Mouse (Mus musculus): Measurements from ENCODE around the gene Ahdc1. TPM values are rescaled to one million over a fixed set of nuclear protein-coding genes. Genes with fewer than 3 reads are reported as not detected.
"Not testable (repeated sequence)": the region's sequence is repeated elsewhere in the genome, so short reads cannot be mapped to it uniquely, and the experiment has no call there.

Ahdc1 gene
- polyA plus RNA-seq, 1 experiment from 2014 or later: 12.9 TPM

- WGBS: 4% methylated on average over 18 of the region's 18 CpGs
- H3K27me3 ChIP-seq (ENCODE audit: control insufficient read depth, insufficient read depth, low read length): no peaks in the 10 kb centered on the region
- peak overlapping the region; percentile 85 for H3K27ac ChIP-seq
- H3K9ac ChIP-seq: peak overlapping the region; percentile 40; the same call in 1 of the 2 replicates
- peak overlapping the region; percentile 30 for H3K4me2 ChIP-seq (replicated peaks)
- H3K4me3 ChIP-seq (replicated peaks; ENCODE audit: low read length): no peak overlapping the region
- no peaks in the 10 kb centered on the region for H3K36me3 ChIP-seq (replicated peaks; ENCODE audit: control insufficient read depth, insufficient read depth)
- peak; percentile 63 for DNase-seq (ENCODE audit: low spot score)
- no peaks in the 10 kb centered on the region for H3K9me3 ChIP-seq (ENCODE audit: control insufficient read depth, low read length)
- ATAC-seq (ENCODE audit: low FRiP score): peak; percentile 61
- H3K4me1 ChIP-seq (replicated peaks; ENCODE audit: control insufficient read depth, insufficient read depth, low read length): peaks cover 49% of the 10 kb centered on the region
These were observed 81.4 kb downstream of the Ahdc1 start for GRCm38 (mm10) chr4:133092453-133092901.

GRCm38 (mm10) chr4:133093056-133093455 lies 82.0 kb downstream of the Ahdc1 start:
- H3K27me3 ChIP-seq (ENCODE audit: control insufficient read depth, insufficient read depth, low read length): no peaks in the 10 kb centered on the region
- H3K36me3 ChIP-seq (replicated peaks; ENCODE audit: control insufficient read depth, insufficient read depth): no peaks in the 10 kb centered on the region
- no peak overlapping the region for H3K4me2 ChIP-seq (replicated peaks)
- H3K4me1 ChIP-seq (replicated peaks; ENCODE audit: control insufficient read depth, insufficient read depth, low read length): peaks cover 43% of the 10 kb centered on the region
- H3K9me3 ChIP-seq (ENCODE audit: control insufficient read depth, low read length): no peaks in the 10 kb centered on the region
- no peak for DNase-seq (ENCODE audit: low spot score)
- 53% methylated on average over 6 of the region's 6 CpGs for WGBS
- H3K9ac ChIP-seq: no peak overlapping the region
- H3K4me3 ChIP-seq (replicated peaks; ENCODE audit: low read length): no peak overlapping the region
- ATAC-seq (ENCODE audit: low FRiP score): no peak
- H3K27ac ChIP-seq: peak overlapping the region; percentile 85

GRCm38 (mm10) chr4:133093481-133094033 lies 82.5 kb downstream of the Ahdc1 start:
- H3K4me2 ChIP-seq (replicated peaks): no peak overlapping the region
- no peak overlapping the region for H3K4me3 ChIP-seq (replicated peaks; ENCODE audit: low read length)
- peak overlapping the region; percentile 12; the same call in 1 of the 2 replicates for H3K9ac ChIP-seq
- DNase-seq (ENCODE audit: low spot score) (no peak), ATAC-seq (ENCODE audit: low FRiP score) (no peak)
- H3K27ac ChIP-seq: peak overlapping the region; percentile 85; the same call in 1 of the 2 replicates
- no peaks in the 10 kb centered on the region for H3K9me3 ChIP-seq (ENCODE audit: control insufficient read depth, low read length)
- 14% methylated on average over 6 of the region's 6 CpGs for WGBS
- H3K36me3 ChIP-seq (replicated peaks; ENCODE audit: control insufficient read depth, insufficient read depth): no peaks in the 10 kb centered on the region
- H3K4me1 ChIP-seq (replicated peaks; ENCODE audit: control insufficient read depth, insufficient read depth, low read length): peaks cover 43% of the 10 kb centered on the region
- no peaks in the 10 kb centered on the region for H3K27me3 ChIP-seq (ENCODE audit: control insufficient read depth, insufficient read depth, low read length)

- Histone ChIP-seq H3K9ac (0 out of 2 replicates have a peak overlapping the region, but pooled peaks have one; percentile 24), H3K4me2 (replicated peaks) (no peak overlapping the region), H3K36me3 (replicated peaks; ENCODE audit: control insufficient read depth, insufficient read depth) (no peaks in the 10 kb centered on the region), H3K27me3 (ENCODE audit: control insufficient read depth, insufficient read depth, low read length) (no peaks in the 10 kb centered on the region), H3K4me1 (replicated peaks; ENCODE audit: control insufficient read depth, insufficient read depth, low read length) (peaks cover 43% of the 10 kb centered on the region), H3K9me3 (ENCODE audit: control insufficient read depth, low read length) (no peaks in the 10 kb centered on the region), H3K27ac (peak overlapping the region; percentile 87), H3K4me3 (replicated peaks; ENCODE audit: low read length) (no peak overlapping the region)
- DNase-seq (ENCODE audit: low spot score): no peak
- ATAC-seq (ENCODE audit: low FRiP score): no peak
- 29% methylated on average over 1 of the region's 1 CpGs for WGBS
These were observed 83.2 kb downstream of the Ahdc1 start for GRCm38 (mm10) chr4:133094255-133094654.

- Histone ChIP-seq H3K27me3 (ENCODE audit: control insufficient read depth, insufficient read depth, low read length) (no peaks in the 10 kb centered on the region), H3K4me2 (replicated peaks) (peak overlapping the region; percentile 42), H3K27ac (peak overlapping the region; percentile 87), H3K36me3 (replicated peaks; ENCODE audit: control insufficient read depth, insufficient read depth) (no peaks in the 10 kb centered on the region), H3K4me1 (replicated peaks; ENCODE audit: control insufficient read depth, insufficient read depth, low read length) (peaks cover 37% of the 10 kb centered on the region), H3K9ac (peak overlapping the region; percentile 39), H3K9me3 (ENCODE audit: control insufficient read depth, low read length) (no peaks in the 10 kb centered on the region), H3K4me3 (replicated peaks; ENCODE audit: low read length) (0 out of 2 replicates have a peak overlapping the region, but pooled peaks have one; percentile 7)
- ATAC-seq (ENCODE audit: low FRiP score) (peak; percentile 82), DNase-seq (ENCODE audit: low spot score) (peak; percentile 61)
- WGBS: 22% methylated on average over 16 of the region's 16 CpGs
These were observed 84.1 kb downstream of the Ahdc1 start for GRCm38 (mm10) chr4:133094936-133095733.

- 13% methylated on average over 3 of the region's 3 CpGs for WGBS
- Histone ChIP-seq H3K4me3 (replicated peaks; ENCODE audit: low read length) (0 out of 2 replicates have a peak overlapping the region, but pooled peaks have one; percentile 7), H3K4me2 (replicated peaks) (peak overlapping the region; percentile 42), H3K27ac (peak overlapping the region; percentile 87), H3K4me1 (replicated peaks; ENCODE audit: control insufficient read depth, insufficient read depth, low read length) (peaks cover 31% of the 10 kb centered on the region), H3K9ac (peak overlapping the region; percentile 39; the same call in 1 of the 2 replicates)
- not testable (repeated sequence) for H3K36me3 ChIP-seq (replicated peaks; ENCODE audit: control insufficient read depth, insufficient read depth); H3K9me3 ChIP-seq (ENCODE audit: control insufficient read depth, low read length); ATAC-seq (ENCODE audit: low FRiP score); DNase-seq (ENCODE audit: low spot score); H3K27me3 ChIP-seq (ENCODE audit: control insufficient read depth, insufficient read depth, low read length)
These were observed 84.6 kb downstream of the Ahdc1 start for GRCm38 (mm10) chr4:133095734-133096065.

GRCm38 (mm10) chr4:133096671-133097070 lies 85.6 kb downstream of the Ahdc1 start:
- Histone ChIP-seq H3K4me3 (replicated peaks; ENCODE audit: low read length) (peak overlapping the region; percentile 17; the same call in 1 of the 2 replicates), H3K4me1 (replicated peaks; ENCODE audit: control insufficient read depth, insufficient read depth, low read length) (peaks cover 25% of the 10 kb centered on the region), H3K4me2 (replicated peaks) (peak overlapping the region; percentile 36)
- ATAC-seq (ENCODE audit: low FRiP score); DNase-seq (ENCODE audit: low spot score); H3K9ac ChIP-seq; H3K9me3 ChIP-seq (ENCODE audit: control insufficient read depth, low read length); H3K27ac ChIP-seq; H3K36me3 ChIP-seq (replicated peaks; ENCODE audit: control insufficient read depth, insufficient read depth); H3K27me3 ChIP-seq (ENCODE audit: control insufficient read depth, insufficient read depth, low read length): not testable (repeated sequence)
- under 1% methylated on average over 11 of the region's 26 CpGs for WGBS

GRCm38 (mm10) chr4:133101751-133102150 lies 90.7 kb downstream of the Ahdc1 start:
- WGBS: 78% methylated on average over 9 of the region's 9 CpGs
- Histone ChIP-seq H3K4me2 (replicated peaks) (peak overlapping the region; percentile 28), H3K4me3 (replicated peaks; ENCODE audit: low read length) (no peak overlapping the region; the same call in 1 of the 2 replicates), H3K27ac (no peak overlapping the region), H3K27me3 (ENCODE audit: control insufficient read depth, insufficient read depth, low read length) (no peaks in the 10 kb centered on the region), H3K9ac (no peak overlapping the region), H3K4me1 (replicated peaks; ENCODE audit: control insufficient read depth, insufficient read depth, low read length) (0 out of 2 replicates have a peak, but pooled peaks cover 11% of the 10 kb centered on the region), H3K9me3 (ENCODE audit: control insufficient read depth, low read length) (no peaks in the 10 kb centered on the region), H3K36me3 (replicated peaks; ENCODE audit: control insufficient read depth, insufficient read depth) (no peaks in the 10 kb centered on the region)
- no peak for ATAC-seq (ENCODE audit: low FRiP score)
- DNase-seq (ENCODE audit: low spot score): no peak

GRCm38 (mm10) chr4:133103525-133104193 lies 92.6 kb downstream of the Ahdc1 start:
- Histone ChIP-seq H3K27ac (no peak overlapping the region), H3K9ac (no peak overlapping the region), H3K4me3 (replicated peaks; ENCODE audit: low read length) (no peak overlapping the region), H3K4me1 (replicated peaks; ENCODE audit: control insufficient read depth, insufficient read depth, low read length) (0 out of 2 replicates have a peak, but pooled peaks cover 11% of the 10 kb centered on the region), H3K36me3 (replicated peaks; ENCODE audit: control insufficient read depth, insufficient read depth) (no peaks in the 10 kb centered on the region), H3K9me3 (ENCODE audit: control insufficient read depth, low read length) (no peaks in the 10 kb centered on the region), H3K4me2 (replicated peaks) (peak overlapping the region; percentile 21; the same call in 1 of the 2 replicates), H3K27me3 (ENCODE audit: control insufficient read depth, insufficient read depth, low read length) (no peaks in the 10 kb centered on the region)
- ATAC-seq (ENCODE audit: low FRiP score): no peak
- 29% methylated on average over 16 of the region's 16 CpGs for WGBS
- no peak for DNase-seq (ENCODE audit: low spot score)
